Mouse (Mus musculus) right cerebral cortex, postnatal 36 days (tissue): Measurements from ENCODE around the gene Tcf20.

Experiments used
- DNase-seq, 2 experiments: peaks; one replicate each; pipeline ENCODE4 v3.0.0; 2022; ENCODE audit warnings: low spot score in 2 of 2, mixed read lengths in 1 of 2

Tcf20 gene

GRCm38 (mm10) chr15:82987732-82988112, at the start of gene Tcf20:
Tcf20 (minus strand) TSS chr15:82987872.
- peak; percentile 90 for DNase-seq

- peak in 1 of 2 experiments; percentile 36 for DNase-seq
These were observed 49.3 kb upstream of the Tcf20 start for GRCm38 (mm10) chr15:83036900-83037519.

GRCm38 (mm10) chr15:83036089-83036488, 48.4 kb upstream of the Tcf20 start:
- no peak for DNase-seq

DNA sequence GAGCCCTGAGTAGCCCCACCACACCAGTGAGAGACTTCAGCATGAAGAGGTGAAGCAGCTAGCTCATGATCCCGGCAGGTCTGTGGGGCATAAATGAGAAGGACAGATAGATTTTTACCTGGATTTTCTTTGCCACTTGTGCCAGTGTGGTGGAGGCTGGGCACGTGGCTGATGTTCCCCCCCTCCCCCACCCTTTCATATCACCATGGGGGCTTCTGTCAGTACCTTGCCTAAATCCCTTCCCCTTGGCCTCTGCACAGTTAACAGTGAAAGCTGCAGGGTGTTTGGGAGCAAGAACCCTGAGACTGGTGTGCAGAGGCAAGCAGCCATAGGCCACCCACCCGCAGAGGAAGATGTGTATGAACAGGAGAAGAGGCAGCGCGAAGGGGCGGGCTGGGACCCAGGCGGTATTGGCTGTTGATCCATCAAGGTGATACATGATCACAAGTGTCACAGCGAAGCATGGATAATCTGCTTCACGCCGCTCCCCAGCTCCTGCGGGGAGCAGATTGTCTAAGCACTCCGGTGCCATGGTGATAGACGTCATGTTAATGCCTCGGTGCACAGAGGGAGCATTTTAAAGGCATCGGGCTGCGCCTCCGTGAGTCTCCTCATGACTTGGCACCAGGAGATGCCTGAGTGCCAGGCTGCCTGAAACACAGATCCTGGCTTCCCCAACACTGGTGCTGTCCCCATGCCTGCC, 46.8 kb upstream of the Tcf20 start:
- peak; percentile 43 to 65 for DNase-seq

GRCm38 (mm10) chr15:83032981-83033541, 45.4 kb upstream of the Tcf20 start, which contains the start of gene Nfam1:
Nfam1 (minus strand) TSS chr15:83033306.
- DNase-seq, result no peak

- no peak for DNase-seq
These were observed 43.2 kb upstream of the Tcf20 start for GRCm38 (mm10) chr15:83030884-83031283.

- DNase-seq, result no peak
These were observed 42.4 kb upstream of the Tcf20 start for GRCm38 (mm10) chr15:83029725-83030718.

DNA sequence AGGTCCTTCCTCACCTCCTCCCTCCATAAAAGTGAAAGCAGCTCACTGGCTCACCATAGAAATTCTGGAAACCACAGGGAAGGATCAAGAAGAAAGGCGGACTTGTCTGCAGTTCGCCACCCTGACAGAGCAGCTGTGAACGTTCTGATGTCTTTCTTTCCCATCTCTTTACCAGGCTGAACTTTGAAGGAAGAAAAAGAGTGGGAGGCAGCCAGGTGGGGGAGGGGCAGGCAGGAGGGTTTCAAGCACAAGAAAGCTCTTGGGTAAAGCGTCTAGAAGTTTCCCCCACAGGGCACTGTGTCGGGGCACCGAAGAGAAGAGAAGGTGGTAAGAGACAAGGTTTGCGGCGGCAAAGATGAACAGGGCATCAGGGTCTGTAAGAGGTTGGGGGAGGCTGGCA, 38.5 kb upstream of the Tcf20 start:
- DNase-seq, result no peak

- no peak for DNase-seq
These were observed 37.5 kb upstream of the Tcf20 start for GRCm38 (mm10) chr15:83025041-83025760.

DNA sequence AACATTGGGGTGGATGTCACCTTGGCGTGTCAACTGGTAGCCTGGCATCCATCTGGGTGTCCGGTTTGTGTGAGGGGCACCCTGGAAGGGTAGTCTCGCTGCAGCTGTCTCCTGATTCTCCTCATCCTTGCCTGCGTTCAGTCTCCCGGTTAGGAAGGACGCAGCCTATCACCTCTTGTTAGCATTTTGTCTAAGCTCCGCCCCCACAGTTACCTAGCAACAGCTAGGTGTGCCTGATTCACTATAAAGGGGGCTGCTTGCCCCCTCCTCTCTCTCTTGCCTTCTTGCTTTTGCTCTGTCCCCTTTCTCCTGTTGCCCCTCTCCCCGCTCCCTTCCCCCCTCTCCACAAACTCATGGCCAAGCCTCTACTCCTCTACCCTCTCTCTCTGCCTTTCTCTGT, 35.3 kb upstream of the Tcf20 start:
- DNase-seq, result no peak

DNA sequence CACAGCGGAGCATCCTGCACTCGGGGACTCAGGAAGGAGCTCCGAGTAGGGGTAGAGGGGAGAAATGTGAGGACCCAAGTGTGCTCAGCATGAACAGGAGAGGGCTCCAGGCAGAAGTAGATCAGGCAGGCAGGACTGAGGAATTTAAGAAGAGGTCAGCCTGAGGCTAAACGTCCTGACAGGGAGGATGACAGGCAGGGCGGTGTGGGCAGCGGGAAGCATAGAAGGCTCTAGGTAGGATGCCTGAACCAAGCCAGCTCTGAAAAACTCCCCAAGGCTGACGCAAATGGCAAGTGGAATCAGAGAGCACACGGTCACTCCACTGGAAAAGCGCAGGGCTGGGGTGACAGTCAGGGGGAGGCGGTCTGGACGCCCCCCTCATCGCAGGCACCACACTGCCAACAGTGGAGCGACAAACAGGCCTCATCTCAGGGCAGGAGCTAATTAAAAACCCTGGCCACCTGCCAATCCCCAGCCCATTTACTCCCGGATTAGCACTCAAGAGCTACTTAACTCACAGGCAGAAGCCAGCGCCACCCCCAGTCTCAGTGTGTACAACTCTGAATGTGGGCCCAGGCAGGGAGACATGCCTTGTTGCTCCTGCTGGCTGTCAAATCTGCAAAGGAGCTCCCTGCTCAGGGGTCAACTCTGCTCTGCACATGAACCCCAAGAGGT, 23.5 kb upstream of the Tcf20 start:
- peak; percentile 83 for DNase-seq

GRCm38 (mm10) chr15:83010423-83010822, 22.8 kb upstream of the Tcf20 start:
- DNase-seq, result no peak

DNA sequence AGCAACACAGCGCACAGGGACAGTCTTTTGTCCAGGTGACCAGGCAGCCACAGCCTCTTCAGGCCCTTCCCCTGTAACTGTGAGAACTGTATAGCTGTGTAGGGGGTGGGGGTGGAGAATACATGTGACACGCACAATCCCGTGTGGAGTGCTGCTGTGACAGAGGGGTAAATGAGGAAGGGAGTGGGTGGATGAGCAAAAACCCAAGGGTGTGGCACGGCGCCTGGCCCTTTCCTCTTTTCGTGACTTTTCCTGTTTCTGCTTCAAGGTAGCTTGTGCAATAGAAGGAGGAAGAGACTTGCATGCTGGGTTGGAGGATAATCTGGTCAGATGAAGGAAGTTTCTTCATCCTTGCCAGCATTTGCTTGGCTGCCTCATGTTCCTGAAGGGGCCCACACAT, 21.9 kb upstream of the Tcf20 start:
- no peak for DNase-seq

DNA sequence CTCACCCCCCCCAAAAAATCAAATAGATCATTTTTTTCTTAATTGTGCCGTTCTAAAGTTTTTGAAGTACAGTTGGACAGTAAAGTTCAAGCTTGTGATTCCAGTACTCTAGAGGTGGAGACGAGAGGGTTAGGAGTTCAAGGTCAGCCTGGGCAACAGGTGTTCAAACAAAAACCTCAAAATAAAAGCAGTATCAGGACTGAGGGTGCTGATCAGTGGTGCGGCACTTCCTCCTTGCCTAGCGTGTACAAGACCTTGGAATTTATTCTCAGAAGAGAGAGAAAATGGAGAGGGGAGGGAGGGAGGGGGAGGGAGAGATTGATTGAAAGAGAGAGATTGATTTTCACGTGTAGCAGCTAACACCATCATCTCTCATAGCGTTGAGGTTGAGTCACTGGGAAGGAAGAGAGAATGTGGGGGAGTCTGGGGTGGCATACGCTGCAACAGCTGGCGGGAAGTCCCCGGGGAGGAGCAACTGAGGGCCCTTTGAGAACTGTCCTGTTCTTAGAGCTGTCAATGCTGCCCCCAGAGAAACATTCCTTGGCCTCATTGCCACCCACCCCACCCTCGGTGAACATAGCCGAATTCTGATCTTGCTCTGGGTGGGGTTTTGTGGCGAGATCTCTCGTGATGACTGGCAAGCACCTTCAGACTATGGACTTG, 21.2 kb upstream of the Tcf20 start:
- DNase-seq, result no peak

GRCm38 (mm10) chr15:83007346-83007920, 19.8 kb upstream of the Tcf20 start:
- no peak for DNase-seq

- peak; percentile 89 to 90 for DNase-seq
These were observed 15.2 kb upstream of the Tcf20 start for GRCm38 (mm10) chr15:83002665-83003548.

GRCm38 (mm10) chr15:82998811-82999221, 11.1 kb upstream of the Tcf20 start:
- no peak for DNase-seq

- no peak for DNase-seq
These were observed 8.8 kb upstream of the Tcf20 start for GRCm38 (mm10) chr15:82996431-82996830.

DNA sequence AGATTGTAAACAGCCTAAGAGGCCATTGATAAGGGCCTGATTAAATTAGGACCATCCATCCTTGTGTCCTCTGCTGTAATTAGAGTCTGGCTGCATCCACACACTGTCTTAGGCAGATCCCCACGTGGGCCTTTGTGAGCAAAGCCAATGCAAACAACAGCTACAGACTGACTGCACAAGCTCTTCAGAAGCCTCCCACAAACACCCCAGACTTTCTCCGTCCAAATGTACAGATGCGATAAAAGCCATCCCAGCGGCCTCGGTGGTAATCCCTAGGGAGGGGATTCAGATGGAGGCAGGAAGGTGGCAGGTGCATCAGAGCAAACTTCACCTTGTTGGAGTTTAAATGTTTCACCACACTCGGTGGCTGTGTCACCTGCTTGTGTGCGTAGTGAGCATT, 7.6 kb upstream of the Tcf20 start:
- DNase-seq, result peak; percentile 35 to 56
